Mouse (Mus musculus) v-Abl transformed pro-B cells (cell line): ENCODE results near the gene Dnajc13.

Experiments
- in situ Hi-C, 2 experiments: fragments of 400-800 bp; cut with MboI; formaldehyde crosslinking; loops; one replicate each; pipeline ENCODE4 v1.15.1; 2025; ENCODE audit not compliant: unreplicated experiment in 2 of 2

Gene Dnajc13

GRCm38 (mm10) chr9:104194528-104194927, 68.2 kb downstream of the Dnajc13 start:
- in situ Hi-C loops = loop anchor here in 1 of 2 experiments (25.0 kb wide), 1 partner anchor 857 kb away; no protein-coding TSS in a partner anchor

- in situ Hi-C loops = loop anchor here in 1 of 2 experiments (25.0 kb wide), 1 partner anchor 857 kb away; no protein-coding TSS in a partner anchor
These were observed 68.8 kb downstream of the Dnajc13 start for GRCm38 (mm10) chr9:104193900-104194299.

GRCm38 (mm10) chr9:104193327-104193726, 69.4 kb downstream of the Dnajc13 start:
- in situ Hi-C loops = loop anchor here in 1 of 2 experiments (25.0 kb wide), 1 partner anchor 856 kb away; no protein-coding TSS in a partner anchor

GRCm38 (mm10) chr9:104192513-104192912, 70.2 kb downstream of the Dnajc13 start:
- in situ Hi-C loops = loop anchor here in 1 of 2 experiments (25.0 kb wide), 1 partner anchor 855 kb away; no protein-coding TSS in a partner anchor

- in situ Hi-C loops = loop anchor here in 1 of 2 experiments (25.0 kb wide), 1 partner anchor 852 kb away; no protein-coding TSS in a partner anchor
These were observed 73.1 kb downstream of the Dnajc13 start for GRCm38 (mm10) chr9:104189657-104190056.

- in situ Hi-C loops = loop anchor here in 1 of 2 experiments (25.0 kb wide), 1 partner anchor 851 kb away; no protein-coding TSS in a partner anchor
These were observed 74.0 kb downstream of the Dnajc13 start for GRCm38 (mm10) chr9:104188704-104189103.

- in situ Hi-C loops = loop anchor here in 1 of 2 experiments (25.0 kb wide), 1 partner anchor 850 kb away; no protein-coding TSS in a partner anchor
These were observed 75.7 kb downstream of the Dnajc13 start for GRCm38 (mm10) chr9:104187028-104187427.

- in situ Hi-C loops = loop anchor here in 1 of 2 experiments (25.0 kb wide), 1 partner anchor 846 kb away; no protein-coding TSS in a partner anchor
These were observed 79.5 kb downstream of the Dnajc13 start for GRCm38 (mm10) chr9:104183181-104183580.

GRCm38 (mm10) chr9:104182328-104182727, 80.4 kb downstream of the Dnajc13 start:
- in situ Hi-C loops = loop anchor here in 1 of 2 experiments (25.0 kb wide), 1 partner anchor 845 kb away; no protein-coding TSS in a partner anchor

GRCm38 (mm10) chr9:104181626-104182025, 81.1 kb downstream of the Dnajc13 start:
- in situ Hi-C loops = loop anchor here in 1 of 2 experiments (25.0 kb wide), 1 partner anchor 844 kb away; no protein-coding TSS in a partner anchor

GRCm38 (mm10) chr9:104180046-104180445, 82.7 kb downstream of the Dnajc13 start:
- in situ Hi-C loops = loop anchor here in 1 of 2 experiments (25.0 kb wide), 1 partner anchor 843 kb away; no protein-coding TSS in a partner anchor

- in situ Hi-C loops = no loop called here
These were observed 90.4 kb downstream of the Dnajc13 start for GRCm38 (mm10) chr9:104172342-104172741.

- in situ Hi-C loops = no loop called here
These were observed 91.1 kb downstream of the Dnajc13 start for GRCm38 (mm10) chr9:104171651-104172050.

- in situ Hi-C loops = no loop called here
These were observed 92.7 kb downstream of the Dnajc13 start for GRCm38 (mm10) chr9:104169986-104170385.

GRCm38 (mm10) chr9:104165926-104166325, 96.8 kb downstream of the Dnajc13 start:
- in situ Hi-C loops = no loop called here

- in situ Hi-C loops = no loop called here
These were observed 98.5 kb downstream of the Dnajc13 start for GRCm38 (mm10) chr9:104164194-104164593.

- in situ Hi-C loops = no loop called here
These were observed 101.6 kb downstream of the Dnajc13 start for GRCm38 (mm10) chr9:104161117-104161516.

GRCm38 (mm10) chr9:104157291-104157690, 105.4 kb downstream of the Dnajc13 start:
- in situ Hi-C loops = no loop called here

GRCm38 (mm10) chr9:104156506-104156905, 106.2 kb downstream of the Dnajc13 start:
- in situ Hi-C loops = no loop called here

- in situ Hi-C loops = no loop called here
These were observed 107.5 kb downstream of the Dnajc13 start for GRCm38 (mm10) chr9:104155100-104155715.

GRCm38 (mm10) chr9:104152121-104152520, 110.6 kb downstream of the Dnajc13 start:
- in situ Hi-C loops = no loop called here
